Mouse (Mus musculus) G1E (cell line): ENCODE measurements around the gene Adprhl1. TPM values are rescaled to one million over a fixed set of nuclear protein-coding genes. Genes with fewer than 3 reads are reported as not detected.

ENCODE experiments used
- ATAC-seq: 2 replicates; pipeline ENCODE4 v1.8.0; 2016; ENCODE audit warnings: mild to moderate bottlenecking; ENCODE audit not compliant: insufficient number of reproducible peaks, poor library complexity, low FRiP score, severe bottlenecking; ENCODE audit errors: extremely low read depth
- DNase-seq: peaks from one replicate; pipeline ENCODE4 v3.0.0; 2012; ENCODE audit warnings: low spot score
- H3K27me3 ChIP-seq: 2 replicates; pipeline ENCODE4 v1.6.1; 2012; ENCODE audit warnings: mild to moderate bottlenecking, low read length, inconsistent platforms; ENCODE audit not compliant: insufficient read depth
- H3K36me3 ChIP-seq: replicated peaks from 2 replicates; pipeline ENCODE3; 2012; ENCODE audit warnings: mild to moderate bottlenecking, inconsistent platforms
- H3K4me1 ChIP-seq: 2 replicates; pipeline ENCODE4 v1.6.1; 2012; ENCODE audit warnings: low read depth, low read length, inconsistent platforms, mixed read lengths; ENCODE audit not compliant: insufficient read depth
- H3K4me3 ChIP-seq: 2 replicates; pipeline ENCODE4 v1.5.1; 2012; ENCODE audit warnings: low read depth, mild to moderate bottlenecking, inconsistent platforms, low read length, moderate library complexity, mixed read lengths
- H3K9me3 ChIP-seq: replicated peaks from 2 replicates; pipeline ENCODE4 v1.6.1; 2012; ENCODE audit warnings: inconsistent platforms
- CTCF ChIP-seq: IDR thresholded peaks from 2 replicates; pipeline ENCODE4 v1.5.1; 2012; ENCODE audit warnings: low read depth, low read length, inconsistent platforms, mixed read lengths
- GATA1 ChIP-seq: IDR thresholded peaks from 2 replicates; pipeline ENCODE4 v1.6.1; 2012; ENCODE audit warnings: borderline replicate concordance, low read length, inconsistent platforms, mixed read lengths
- GATA2 ChIP-seq: IDR thresholded peaks from 2 replicates; pipeline ENCODE4 v1.6.1; 2012; ENCODE audit warnings: low read depth, low read length, inconsistent platforms, borderline replicate concordance
- POLR2AphosphoS5 ChIP-seq: IDR thresholded peaks from 2 replicates; pipeline ENCODE4 v1.6.1; 2012; ENCODE audit warnings: low read depth, low read length, inconsistent platforms; ENCODE audit not compliant: insufficient replicate concordance
- TAL1 ChIP-seq: conservative IDR thresholded peaks from 2 replicates; pipeline ENCODE4 v1.6.1; 2012; ENCODE audit warnings: low read depth, low read length, inconsistent platforms, mixed read lengths
- polyA plus RNA-seq: library from polyadenylated mRNA; stranded (reverse); fragments of >175 nt; gene quantifications from 2 replicates; pipeline ENCODE4 v1.2.3, GENCODE M21; 2012
- total RNA-seq, 2 experiments: library from RNA; stranded (forward) in 1 of 2; stranded (reverse) in 1 of 2; fragments of 200-1000 nt in 1 of 2; fragments of >200 nt in 1 of 2; fragmentation: Nextera tagmentation in 1 of 2; gene quantifications; 2 replicates each; pipeline ENCODE4 v1.2.3; 2014 to 2017

Gene Adprhl1
- total and polyA plus RNA-seq, 3 experiments: 0.22 TPM; not detected in 2

DNA sequence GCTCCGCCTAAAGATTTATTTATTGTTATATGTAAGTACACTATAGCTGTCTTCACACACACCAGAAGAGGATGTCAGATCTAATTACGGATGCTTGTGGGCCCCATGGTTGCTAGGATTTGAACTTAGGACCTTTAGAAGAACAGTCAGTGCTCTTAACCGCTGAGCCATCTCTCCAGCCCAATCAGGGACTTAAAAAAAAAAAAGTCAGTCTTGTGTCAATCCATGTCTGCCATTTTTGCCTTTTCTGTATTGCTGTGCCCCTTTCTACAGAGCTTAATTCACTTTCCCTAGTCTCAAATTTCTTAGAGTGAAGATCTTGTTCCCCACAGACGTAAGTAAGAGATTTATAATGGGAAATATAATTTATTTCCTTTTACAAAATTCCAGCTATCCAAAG lies 35.5 kb downstream of the Adprhl1 start:
- DNase-seq (no peak), ATAC-seq (no peak)
- Histone ChIP-seq H3K27me3 (peaks cover 41% of the 10 kb centered on the region), H3K4me1 (peaks cover 11% of the 10 kb centered on the region), H3K36me3 (no peaks in the 10 kb centered on the region), H3K4me3 (no peak overlapping the region), H3K9me3 (no peaks in the 10 kb centered on the region)
- TF ChIP-seq POLR2AphosphoS5: no peak
- no peak for TF ChIP-seq CTCF
- no peak for TF ChIP-seq GATA1
- no peak for TF ChIP-seq TAL1
- no peak for TF ChIP-seq GATA2

DNA sequence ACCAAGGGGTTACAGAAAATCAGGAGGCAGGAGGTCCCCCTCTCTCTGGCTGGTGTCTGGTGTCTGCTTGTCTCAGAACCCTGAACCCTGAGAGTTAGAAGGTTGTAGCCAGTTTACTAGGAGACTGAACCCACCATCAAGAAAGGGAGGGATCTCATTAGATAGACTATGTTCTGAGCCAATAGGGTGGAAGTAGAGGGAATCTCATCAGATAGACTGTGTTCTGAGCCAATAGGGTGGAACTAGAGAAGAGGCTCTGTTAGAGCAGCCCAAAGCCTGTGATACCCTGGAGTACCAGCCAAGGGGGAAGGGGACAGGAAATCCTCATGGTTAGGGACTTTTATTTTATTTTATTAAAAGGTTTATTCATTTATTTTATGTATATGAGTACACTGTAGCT lies 36.0 kb downstream of the Adprhl1 start:
- peaks cover 36% of the 10 kb centered on the region for H3K27me3 ChIP-seq
- no peak for ATAC-seq
- no peaks in the 10 kb centered on the region for H3K9me3 ChIP-seq
- no peak overlapping the region for H3K4me3 ChIP-seq
- DNase-seq: no peak
- H3K4me1 ChIP-seq: peaks cover 15% of the 10 kb centered on the region
- no peaks in the 10 kb centered on the region for H3K36me3 ChIP-seq
- TF ChIP-seq GATA2: no peak
- TF ChIP-seq TAL1: no peak
- TF ChIP-seq CTCF: no peak
- TF ChIP-seq POLR2AphosphoS5: no peak
- TF ChIP-seq GATA1: no peak

DNA sequence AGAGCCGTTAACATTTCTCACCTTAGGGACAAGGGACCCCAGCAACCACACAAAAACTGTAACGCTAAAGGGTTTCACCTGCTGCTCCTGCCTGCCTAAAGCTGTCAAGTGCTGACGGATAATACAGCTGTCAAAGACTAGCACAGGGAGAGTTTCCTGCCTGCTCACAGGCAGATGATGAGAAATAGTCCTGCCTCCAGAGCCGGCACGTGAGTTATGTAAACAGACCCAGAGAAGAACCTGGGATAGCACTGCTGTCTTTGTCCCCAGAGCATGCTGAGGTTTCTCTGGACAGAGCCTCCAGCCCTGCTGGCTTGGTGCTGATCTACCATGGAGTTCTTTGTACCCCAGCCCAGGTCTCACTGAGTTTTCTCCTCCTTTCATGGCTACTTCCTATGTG lies 36.9 kb downstream of the Adprhl1 start:
- Histone ChIP-seq H3K9me3 (no peaks in the 10 kb centered on the region), H3K4me1 (peaks cover 24% of the 10 kb centered on the region), H3K4me3 (no peak overlapping the region), H3K36me3 (no peaks in the 10 kb centered on the region), H3K27me3 (peaks cover 31% of the 10 kb centered on the region)
- no peak for DNase-seq
- TF ChIP-seq GATA1: no peak
- TF ChIP-seq POLR2AphosphoS5: no peak
- TF ChIP-seq TAL1: no peak
- no peak for TF ChIP-seq CTCF
- TF ChIP-seq GATA2: no peak
- no peak for ATAC-seq

DNA sequence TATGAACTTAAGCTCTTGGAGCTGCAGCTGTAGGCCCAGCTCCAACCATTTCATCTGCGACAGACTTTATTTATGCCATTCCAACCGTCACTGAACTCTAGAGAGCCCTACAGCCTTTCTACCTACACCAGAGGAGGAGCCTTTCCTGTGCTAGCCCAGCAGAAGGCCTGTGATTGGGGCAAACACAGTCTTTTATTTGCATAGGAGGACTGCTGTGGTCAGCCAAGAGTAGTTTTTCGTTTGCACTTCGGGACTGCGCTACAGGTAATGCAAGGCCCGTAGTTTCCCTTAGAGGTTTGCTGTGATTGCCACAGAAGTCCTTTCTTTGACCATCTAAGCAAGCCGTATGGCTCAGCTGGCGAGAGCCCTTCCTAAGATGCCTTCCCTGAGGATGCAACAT lies 37.6 kb downstream of the Adprhl1 start:
- H3K4me1 ChIP-seq: peaks cover 24% of the 10 kb centered on the region
- ATAC-seq (no peak), DNase-seq (no peak)
- TF ChIP-seq GATA1 (no peak), POLR2AphosphoS5 (no peak), TAL1 (no peak), CTCF (no peak), GATA2 (no peak)
- H3K9me3 ChIP-seq: no peaks in the 10 kb centered on the region
- H3K4me3 ChIP-seq: no peak overlapping the region
- no peaks in the 10 kb centered on the region for H3K36me3 ChIP-seq
- H3K27me3 ChIP-seq: peaks cover 24% of the 10 kb centered on the region

DNA sequence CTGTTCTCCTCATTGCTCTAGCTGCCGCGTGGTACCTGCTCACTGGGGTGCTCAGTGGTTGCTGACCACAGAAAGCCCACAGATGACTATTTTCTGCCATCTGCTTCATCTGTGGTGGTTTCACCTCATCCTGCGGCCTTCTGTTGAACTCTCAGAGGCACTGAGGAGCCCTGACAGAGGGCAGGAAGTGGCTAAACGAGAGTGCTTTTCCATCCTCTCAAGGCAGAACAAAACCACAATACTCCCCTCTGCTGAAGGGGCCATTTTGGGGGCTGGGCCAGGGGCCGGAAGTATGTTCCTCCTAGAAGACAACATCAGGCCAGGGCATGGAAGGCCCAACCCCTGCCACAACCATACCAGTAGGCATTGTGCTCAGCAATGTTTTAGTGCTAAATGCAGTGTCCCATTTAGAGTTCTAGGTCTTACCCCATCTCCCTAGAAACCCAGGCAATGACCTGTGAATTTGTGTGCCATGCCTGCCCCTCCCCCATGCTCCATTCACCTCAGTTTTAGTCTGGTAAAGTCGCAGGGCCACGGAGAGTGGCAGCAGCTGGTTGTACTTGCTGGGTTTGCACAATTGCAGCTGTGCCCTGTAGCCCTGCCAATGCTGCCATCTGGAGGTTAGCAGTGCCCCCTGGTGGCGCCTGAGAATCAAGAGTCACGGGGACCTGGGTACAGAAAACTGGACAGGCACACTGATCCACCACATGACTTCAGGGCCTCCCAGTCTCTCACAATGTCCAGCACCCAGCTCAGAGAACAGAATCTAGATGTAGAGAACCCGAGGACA lies 40.3 kb downstream of the Adprhl1 start:
- peak; percentile 79 for DNase-seq
- H3K27me3 ChIP-seq: peaks cover 9% of the 10 kb centered on the region
- peaks cover 41% of the 10 kb centered on the region for H3K4me1 ChIP-seq
- no peaks in the 10 kb centered on the region for H3K9me3 ChIP-seq
- no peaks in the 10 kb centered on the region for H3K36me3 ChIP-seq
- H3K4me3 ChIP-seq: peak overlapping the region; percentile 64; the same call in 1 of the 2 replicates
- ATAC-seq: peak; percentile 51
- peak; percentile 31; the same call in 1 of the 2 replicates for TF ChIP-seq CTCF
- no peak for TF ChIP-seq GATA1
- TF ChIP-seq TAL1: no peak

DNA sequence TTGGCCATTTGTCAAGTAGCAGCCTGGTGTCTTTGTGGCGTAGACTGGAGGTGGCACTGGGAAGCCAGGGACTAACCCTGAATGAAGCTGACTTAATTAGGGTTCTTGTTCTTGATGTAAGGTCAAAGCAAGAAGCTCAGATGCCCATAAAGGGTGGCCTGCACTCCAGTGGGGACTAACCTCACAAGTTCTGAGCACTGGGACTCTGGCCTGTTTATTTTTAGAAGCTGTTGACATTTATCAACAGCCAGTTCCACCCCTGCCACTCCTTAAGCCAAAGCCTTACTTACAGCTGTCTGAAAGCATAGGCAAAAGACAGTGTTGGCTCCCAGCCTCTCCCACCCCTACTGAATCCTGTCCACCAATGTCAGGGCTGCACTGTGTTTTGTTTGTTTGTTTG lies 44.2 kb downstream of the Adprhl1 start:
- H3K4me3 ChIP-seq: no peak overlapping the region
- H3K9me3 ChIP-seq: no peaks in the 10 kb centered on the region
- no peaks in the 10 kb centered on the region for H3K36me3 ChIP-seq
- peaks cover 78% of the 10 kb centered on the region for H3K4me1 ChIP-seq
- no peaks in the 10 kb centered on the region for H3K27me3 ChIP-seq
- no peak for DNase-seq
- ATAC-seq: no peak
- TF ChIP-seq GATA1 (no peak), POLR2AphosphoS5 (no peak), CTCF (no peak), TAL1 (no peak), GATA2 (no peak)
